Mouse (Mus musculus) liver, embryonic 16.5 days (tissue): ENCODE measurements around the gene Mpzl1. TPM values are rescaled to one million over a fixed set of nuclear protein-coding genes. Genes with fewer than 3 reads are reported as not detected.

ENCODE experiments used
- ATAC-seq: fragments of 200-750 bp; cut with Nextera tagmentation; 2 replicates; pipeline ENCODE4 v1.8.0; 2017; ENCODE audit warnings: low read depth, mild to moderate bottlenecking, moderate number of reproducible peaks, moderate library complexity
- H3K27ac ChIP-seq: fragments of 300-500 bp; sonication (generic); 2 replicates; pipeline ENCODE4 v1.5.1; 2014; ENCODE audit warnings: mild to moderate bottlenecking, low read length
- H3K27me3 ChIP-seq: fragments of 300-500 bp; sonication (generic); 2 replicates; pipeline ENCODE4 v1.6.1; 2014; ENCODE audit warnings: low read depth, low read length, mixed read lengths; ENCODE audit not compliant: control insufficient read depth, insufficient read depth
- H3K36me3 ChIP-seq: fragments of 300-500 bp; sonication (generic); 2 replicates; pipeline ENCODE4 v1.6.1; 2014; ENCODE audit warnings: mild to moderate bottlenecking; ENCODE audit not compliant: control insufficient read depth, insufficient read depth
- H3K4me1 ChIP-seq: fragments of 300-500 bp; sonication (generic); 2 replicates; pipeline ENCODE4 v1.6.1; 2014; ENCODE audit warnings: low read depth, low read length, mixed read lengths; ENCODE audit not compliant: control insufficient read depth
- H3K4me2 ChIP-seq: fragments of 300-500 bp; sonication (generic); 2 replicates; pipeline ENCODE4 v1.6.1; 2014; ENCODE audit warnings: low read depth, low read length, mixed read lengths
- H3K4me3 ChIP-seq: fragments of 300-500 bp; sonication (generic); 2 replicates; pipeline ENCODE4 v1.5.1; 2014; ENCODE audit warnings: low read depth, mild to moderate bottlenecking, low read length
- H3K9ac ChIP-seq: fragments of 300-500 bp; sonication (generic); 2 replicates; pipeline ENCODE4 v1.6.1; 2014; ENCODE audit warnings: low read depth, low read length
- H3K9me3 ChIP-seq: fragments of 300-500 bp; sonication (generic); replicated peaks from 2 replicates; pipeline ENCODE4 v1.6.1; 2016; ENCODE audit warnings: low read length; ENCODE audit not compliant: control insufficient read depth
- WGBS: fragments of 180-500 bp; shearing (Covaris S2); extraction: QIAGEN DNeasy Blood & Tissue Kit; methylation state at CpG from one replicate; pipeline ENCODE4 v1.1.7; 2014; ENCODE audit not compliant: insufficient replicate concordance; 5-methylcytosine and 5-hydroxymethylcytosine counted together
- polyA plus RNA-seq: library from polyadenylated mRNA; unstranded; fragments of >200 nt; fragmentation: Nextera tagmentation; extraction: Ambion mirVana; gene quantifications from 2 replicates; pipeline ENCODE4 v1.2.1, GENCODE M21; 2015

The Mpzl1 gene
- polyA plus RNA-seq, 1 experiment from 2014 or later, result 21.9 TPM

DNA sequence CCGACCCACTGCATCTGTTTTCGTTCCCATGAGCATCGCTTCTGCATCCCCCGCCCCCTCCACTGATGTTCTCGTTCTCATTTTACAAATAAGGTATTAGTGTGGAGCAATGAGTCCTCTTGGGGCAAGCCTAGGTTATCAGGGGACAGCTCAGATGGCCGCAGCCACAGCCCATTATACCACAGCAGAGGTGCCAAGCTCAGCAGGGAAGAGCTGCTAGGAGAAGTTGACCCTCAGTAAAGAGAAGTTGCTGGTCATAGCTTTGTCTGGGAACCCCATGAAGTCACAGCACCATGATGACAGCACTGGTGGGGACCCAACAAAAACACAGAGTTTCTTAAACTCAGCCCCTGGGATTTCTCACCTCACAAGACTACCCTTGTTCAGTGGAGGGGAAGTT is 27.4 kb upstream of the Mpzl1 start:
- H3K4me1 ChIP-seq, result no peaks in the 10 kb centered on the region
- ATAC-seq, result no peak; the same call in 1 of the 2 replicates

DNA sequence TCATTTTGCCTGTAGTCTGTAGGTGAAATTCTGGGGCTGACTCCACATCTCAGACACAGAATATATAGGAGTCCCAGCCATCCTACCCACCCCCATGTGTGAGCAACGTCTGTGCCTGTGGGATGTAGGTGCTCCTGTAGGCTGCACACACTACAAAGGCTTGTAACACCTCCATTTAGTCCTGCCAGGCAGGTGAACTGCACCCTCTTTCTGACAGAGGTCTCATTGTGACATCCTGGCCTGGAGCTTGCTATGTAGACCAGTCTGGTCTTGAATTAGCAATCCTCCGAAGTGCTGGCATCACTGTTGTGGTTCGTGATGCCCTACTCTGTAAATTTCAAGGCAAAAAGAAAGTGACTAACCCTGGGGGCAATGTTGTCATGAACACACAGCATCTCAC is 26.9 kb upstream of the Mpzl1 start:
- Histone ChIP-seq H3K27me3 (no peaks in the 10 kb centered on the region), H3K4me1 (no peaks in the 10 kb centered on the region), H3K4me3 (no peak overlapping the region), H3K4me2 (no peak overlapping the region), H3K9me3 (no peaks in the 10 kb centered on the region), H3K9ac (no peak overlapping the region), H3K36me3 (no peaks in the 10 kb centered on the region; the same call in 1 of the 2 replicates), H3K27ac (no peak overlapping the region)
- ATAC-seq, result no peak
- whole genome bisulfite sequencing, result 36% methylated on average over 3 of the region's 3 CpGs

More for the DNA sequence above, 27.4 kb upstream of the Mpzl1 start:
- no peak overlapping the region for H3K9ac ChIP-seq
- H3K4me2 ChIP-seq, result no peak overlapping the region
- H3K36me3 ChIP-seq, result no peaks in the 10 kb centered on the region; the same call in 1 of the 2 replicates
- no peak overlapping the region for H3K4me3 ChIP-seq
- no peak overlapping the region for H3K27ac ChIP-seq
- H3K9me3 ChIP-seq, result no peaks in the 10 kb centered on the region
- no peaks in the 10 kb centered on the region for H3K27me3 ChIP-seq
- 69% methylated on average over 6 of the region's 6 CpGs for WGBS

GRCm38 (mm10) chr1:165660774-165661173 is 26.4 kb upstream of the Mpzl1 start:
- no peaks in the 10 kb centered on the region for H3K4me1 ChIP-seq
- no peak overlapping the region for H3K4me3 ChIP-seq
- H3K9me3 ChIP-seq, result no peaks in the 10 kb centered on the region
- no peak overlapping the region for H3K4me2 ChIP-seq
- 35% methylated on average over 4 of the region's 4 CpGs for WGBS
- no peak overlapping the region for H3K27ac ChIP-seq
- H3K9ac ChIP-seq, result no peak overlapping the region
- no peaks in the 10 kb centered on the region for H3K27me3 ChIP-seq
- no peak for ATAC-seq
- no peaks in the 10 kb centered on the region; the same call in 1 of the 2 replicates for H3K36me3 ChIP-seq

- no peaks in the 10 kb centered on the region; the same call in 1 of the 2 replicates for H3K36me3 ChIP-seq
- no peak overlapping the region for H3K4me2 ChIP-seq
- no peaks in the 10 kb centered on the region for H3K27me3 ChIP-seq
- H3K9ac ChIP-seq, result no peak overlapping the region
- 28% methylated on average over 5 of the region's 5 CpGs for WGBS
- no peaks in the 10 kb centered on the region for H3K9me3 ChIP-seq
- no peak overlapping the region for H3K4me3 ChIP-seq
- H3K4me1 ChIP-seq, result no peaks in the 10 kb centered on the region
- peak; percentile 27; the same call in 1 of the 2 replicates for ATAC-seq
- H3K27ac ChIP-seq, result no peak overlapping the region
Measured at GRCm38 (mm10) chr1:165658602-165659001, 24.3 kb upstream of the Mpzl1 start.

DNA sequence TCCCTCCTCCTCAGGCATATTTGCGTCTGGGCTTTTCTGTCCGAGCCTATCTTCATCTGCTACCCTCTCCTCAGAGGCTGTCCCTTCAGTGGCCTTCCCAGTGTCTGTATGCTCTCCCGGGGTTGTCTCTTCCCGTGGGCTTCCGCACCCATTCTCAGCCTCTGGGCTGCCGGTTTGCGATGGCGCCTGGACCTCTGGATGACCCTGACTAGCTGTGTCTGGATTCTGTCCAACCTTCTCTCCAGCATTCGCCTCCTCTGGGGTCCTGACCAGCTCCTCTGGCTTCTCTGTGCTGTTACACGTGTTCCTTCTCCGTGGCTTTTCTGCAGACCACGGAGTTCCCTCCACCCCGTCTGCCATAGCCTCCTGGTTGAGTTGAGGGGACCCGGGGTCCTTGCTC is 21.1 kb upstream of the Mpzl1 start:
- 69% methylated on average over 14 of the region's 14 CpGs for WGBS
- H3K4me3 ChIP-seq, result no peak overlapping the region
- no peaks in the 10 kb centered on the region for H3K27me3 ChIP-seq
- ATAC-seq, result no peak
- H3K4me1 ChIP-seq, result peaks cover 4% of the 10 kb centered on the region
- H3K9ac ChIP-seq, result no peak overlapping the region
- H3K9me3 ChIP-seq, result no peaks in the 10 kb centered on the region
- no peak overlapping the region for H3K4me2 ChIP-seq
- no peaks in the 10 kb centered on the region; the same call in 1 of the 2 replicates for H3K36me3 ChIP-seq
- H3K27ac ChIP-seq, result no peak overlapping the region

GRCm38 (mm10) chr1:165655022-165655421 is 20.7 kb upstream of the Mpzl1 start:
- Histone ChIP-seq H3K4me2 (no peak overlapping the region), H3K27ac (no peak overlapping the region), H3K4me3 (no peak overlapping the region), H3K9ac (no peak overlapping the region), H3K36me3 (no peaks in the 10 kb centered on the region; the same call in 1 of the 2 replicates), H3K9me3 (no peaks in the 10 kb centered on the region), H3K27me3 (no peaks in the 10 kb centered on the region), H3K4me1 (peaks cover 4% of the 10 kb centered on the region)
- no peak for ATAC-seq
- 61% methylated on average over 6 of the region's 6 CpGs for WGBS

DNA sequence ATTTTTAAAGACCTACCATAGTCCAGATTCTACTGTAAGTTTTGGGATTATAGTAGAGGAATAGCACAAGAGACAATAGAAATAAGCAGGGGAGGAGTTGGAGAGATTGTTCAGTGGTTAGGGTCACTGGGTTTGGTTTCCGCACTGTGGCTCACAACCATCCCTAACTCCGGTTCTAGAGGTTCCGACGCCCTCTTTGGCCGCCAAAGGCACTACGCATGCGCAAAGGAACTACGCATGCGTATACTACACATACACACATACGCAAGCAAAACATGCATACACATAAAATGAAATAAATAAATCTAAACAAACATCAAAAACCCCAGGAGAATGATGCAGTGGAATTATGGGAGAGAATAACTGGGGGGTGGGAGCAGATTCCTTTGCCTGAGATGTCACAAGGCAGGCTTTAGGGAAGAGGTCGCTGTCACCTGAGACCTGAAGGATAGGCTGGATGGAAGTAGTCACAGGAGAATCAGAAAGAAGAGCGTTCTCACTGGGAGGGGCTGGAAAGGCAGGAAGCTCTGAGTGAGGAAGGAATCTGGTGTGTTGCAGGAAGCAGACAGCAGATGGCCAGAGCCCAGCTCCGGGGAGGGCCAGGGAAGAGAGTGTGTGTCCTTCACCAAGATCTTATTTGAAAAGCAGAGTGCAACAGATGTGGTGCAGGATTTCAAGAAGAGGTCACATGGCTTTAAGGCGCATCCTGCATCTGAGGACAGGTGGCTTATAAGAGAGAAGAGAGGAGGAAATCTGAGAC is 19.0 kb upstream of the Mpzl1 start:
- peaks cover 4% of the 10 kb centered on the region for H3K4me1 ChIP-seq
- H3K9ac ChIP-seq, result no peak overlapping the region
- H3K4me2 ChIP-seq, result no peak overlapping the region
- no peaks in the 10 kb centered on the region for H3K9me3 ChIP-seq
- no peaks in the 10 kb centered on the region; the same call in 1 of the 2 replicates for H3K36me3 ChIP-seq
- no peaks in the 10 kb centered on the region for H3K27me3 ChIP-seq
- H3K27ac ChIP-seq, result no peak overlapping the region
- 78% methylated on average over 14 of the region's 14 CpGs for WGBS
- no peak overlapping the region for H3K4me3 ChIP-seq
- ATAC-seq, result no peak

GRCm38 (mm10) chr1:165652507-165652906 is 18.2 kb upstream of the Mpzl1 start:
- Histone ChIP-seq H3K36me3 (no peaks in the 10 kb centered on the region), H3K27ac (no peak overlapping the region), H3K9me3 (no peaks in the 10 kb centered on the region), H3K4me3 (no peak overlapping the region), H3K4me1 (peaks cover 4% of the 10 kb centered on the region), H3K27me3 (no peaks in the 10 kb centered on the region), H3K4me2 (no peak overlapping the region), H3K9ac (no peak overlapping the region)
- ATAC-seq, result no peak
- 65% methylated on average over 2 of the region's 2 CpGs for WGBS

DNA sequence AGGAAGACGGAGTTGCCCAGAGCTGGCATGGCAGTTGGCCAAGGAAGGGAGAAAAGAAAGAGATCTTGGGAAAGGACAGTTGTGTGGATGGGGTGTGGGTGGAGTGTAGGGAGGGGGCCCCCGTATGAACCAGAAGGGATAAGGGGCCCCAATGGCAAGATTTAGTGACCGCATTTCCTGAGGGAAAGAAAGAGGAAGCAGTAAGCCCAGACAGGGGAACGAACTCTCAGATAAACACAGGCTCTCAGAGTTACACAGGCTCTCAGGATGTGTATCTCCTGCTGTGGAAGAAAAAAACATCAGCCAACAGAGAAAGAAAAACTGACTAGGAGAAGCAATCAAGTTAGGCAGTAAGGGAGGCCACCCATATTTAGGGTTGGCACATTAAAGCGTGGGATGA is 16.8 kb upstream of the Mpzl1 start:
- no peak overlapping the region for H3K4me3 ChIP-seq
- no peaks in the 10 kb centered on the region for H3K9me3 ChIP-seq
- no peak overlapping the region for H3K9ac ChIP-seq
- peaks cover 4% of the 10 kb centered on the region for H3K4me1 ChIP-seq
- no peaks in the 10 kb centered on the region for H3K27me3 ChIP-seq
- H3K36me3 ChIP-seq, result no peaks in the 10 kb centered on the region
- no peak overlapping the region for H3K27ac ChIP-seq
- H3K4me2 ChIP-seq, result no peak overlapping the region
- no peak for ATAC-seq
- WGBS, result 18% methylated on average over 5 of the region's 5 CpGs
